Mouse (Mus musculus) olfactory bulb, adult 2 months (tissue): ENCODE measurements around the gene Sdccag8. TPM values are rescaled to one million over a fixed set of nuclear protein-coding genes. Genes with fewer than 3 reads are reported as not detected.

Source experiments
- H3K27ac ChIP-seq: fragments of 200-500 bp; 2 replicates; pipeline ENCODE4 v1.5.1; 2012; ENCODE audit warnings: low read depth, low read length; ENCODE audit not compliant: insufficient read depth
- H3K4me1 ChIP-seq: fragments of 200-500 bp; 2 replicates; pipeline ENCODE4 v1.6.1; 2012; ENCODE audit warnings: low read length; ENCODE audit not compliant: control insufficient read depth, insufficient read depth
- H3K4me3 ChIP-seq: fragments of 200-500 bp; 2 replicates; pipeline ENCODE4 v1.5.1; 2012; ENCODE audit warnings: mild to moderate bottlenecking, low read depth, low read length, moderate library complexity; ENCODE audit not compliant: insufficient read depth
- CTCF ChIP-seq: fragments of 200-500 bp; IDR thresholded peaks from 2 replicates; pipeline ENCODE4 v1.5.1; 2012; ENCODE audit warnings: low read depth, mild to moderate bottlenecking, low read length, moderate library complexity; ENCODE audit not compliant: insufficient read depth
- POLR2A ChIP-seq: fragments of 200-500 bp; IDR thresholded peaks from 2 replicates; pipeline ENCODE4 v1.6.1; 2012; ENCODE audit warnings: mild to moderate bottlenecking, low read depth, low read length, moderate library complexity; ENCODE audit not compliant: insufficient read depth
- WGBS: fragments of 180-500 bp; shearing (Covaris S2); methylation state at CpG from one replicate; pipeline ENCODE4 v1.1.7; 2018; 5-methylcytosine and 5-hydroxymethylcytosine counted together
- polyA plus RNA-seq: library from polyadenylated mRNA; stranded (reverse); fragments of >200 nt; gene quantifications from 2 replicates; pipeline ENCODE4 v1.2.4, GENCODE M21; 2012; ENCODE audit warnings: low replicate concordance; ENCODE audit not compliant: missing spikeins, insufficient read depth, insufficient read length

The Sdccag8 gene
- polyA plus RNA-seq, 1 experiment, result not detected

GRCm38 (mm10) chr1:177054891-177055290, 240.4 kb downstream of the Sdccag8 start:
- no peak overlapping the region for H3K27ac ChIP-seq
- 86% methylated on average over 2 of the region's 2 CpGs for WGBS
- no peaks in the 10 kb centered on the region for H3K4me1 ChIP-seq
- no peak overlapping the region for H3K4me3 ChIP-seq
- TF ChIP-seq POLR2A (no peak), CTCF (no peak)

GRCm38 (mm10) chr1:177061761-177062160, 247.3 kb downstream of the Sdccag8 start:
- TF ChIP-seq CTCF, result no peak
- TF ChIP-seq POLR2A, result no peak
- Histone ChIP-seq H3K27ac (no peak overlapping the region), H3K4me3 (no peak overlapping the region), H3K4me1 (no peaks in the 10 kb centered on the region)
- 77% methylated on average over 2 of the region's 2 CpGs for WGBS

GRCm38 (mm10) chr1:177065732-177066131, 251.3 kb downstream of the Sdccag8 start:
- no peak overlapping the region for H3K27ac ChIP-seq
- H3K4me1 ChIP-seq, result no peaks in the 10 kb centered on the region
- TF ChIP-seq CTCF (no peak), POLR2A (no peak)
- H3K4me3 ChIP-seq, result no peak overlapping the region

- 75% methylated on average over 8 of the region's 8 CpGs for WGBS
- Histone ChIP-seq H3K4me1 (no peaks in the 10 kb centered on the region), H3K4me3 (no peak overlapping the region), H3K27ac (no peak overlapping the region)
- TF ChIP-seq POLR2A (no peak), CTCF (no peak)
These were observed 252.7 kb downstream of the Sdccag8 start for GRCm38 (mm10) chr1:177067123-177067646.

GRCm38 (mm10) chr1:177069161-177069560, 254.7 kb downstream of the Sdccag8 start:
- no peak for TF ChIP-seq POLR2A
- no peak for TF ChIP-seq CTCF
- WGBS, result 68% methylated on average over 2 of the region's 2 CpGs
- Histone ChIP-seq H3K4me1 (no peaks in the 10 kb centered on the region), H3K27ac (no peak overlapping the region), H3K4me3 (no peak overlapping the region)

Other genes starting within 250 kb of the Sdccag8 start
- gene Cep170, start 593 bp upstream of the Sdccag8 start, polyA plus RNA-seq, result 160 and 427 TPM in 2 replicates